Mouse (Mus musculus) spleen, postnatal 36 days (tissue): ENCODE data around the gene Gm28305.

Source experiments
- DNase-seq, 2 experiments: peaks; one replicate each; pipeline ENCODE4 v3.0.0; 2022; ENCODE audit warnings: low spot score in 2 of 2, mixed read lengths in 1 of 2

Gene Gm28305

DNA sequence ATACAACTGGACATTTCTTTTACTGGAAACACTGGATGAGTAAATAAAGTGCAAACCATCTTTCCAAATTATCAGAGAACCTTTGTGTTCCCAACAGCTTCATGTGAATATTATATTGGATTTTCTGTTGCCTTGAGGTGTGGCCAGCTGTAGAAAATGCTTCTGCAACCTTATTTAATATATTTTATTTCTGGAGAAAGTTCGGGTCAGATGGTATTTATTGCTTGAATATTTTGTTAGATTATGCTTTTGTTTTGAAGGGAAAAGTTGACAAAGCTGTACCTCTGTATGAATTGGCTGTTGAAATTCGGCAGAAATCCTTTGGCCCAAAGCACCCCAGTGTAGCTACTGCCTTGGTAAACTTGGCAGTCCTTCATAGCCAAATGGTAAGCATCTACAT, at the start of gene Gm28305:
Gene Gm28305 (plus strand): TSS at position 301 of the 400 bp plus-strand sequence.
- DNase-seq = no peak

DNA sequence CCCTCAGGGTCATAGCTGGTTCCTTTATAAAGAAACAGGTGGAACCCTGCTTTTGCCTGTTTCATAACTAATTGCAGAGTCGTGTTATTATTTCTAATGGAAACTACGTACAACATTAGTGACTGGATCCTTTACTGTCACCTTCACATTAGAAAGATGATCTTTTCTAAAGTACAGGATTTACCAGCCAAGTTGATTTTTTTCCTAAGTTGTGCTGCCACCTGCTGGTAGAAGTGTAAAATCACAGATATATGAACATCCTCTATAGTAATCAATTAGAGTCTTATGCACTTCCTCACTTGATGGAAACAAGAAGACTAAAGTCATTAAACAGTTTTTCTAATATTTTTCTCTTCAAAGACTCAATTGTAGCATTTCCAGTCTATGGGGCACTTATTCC, 44.0 kb upstream of the Gm28305 start:
- peak; percentile 23 to 61 for DNase-seq

DNA sequence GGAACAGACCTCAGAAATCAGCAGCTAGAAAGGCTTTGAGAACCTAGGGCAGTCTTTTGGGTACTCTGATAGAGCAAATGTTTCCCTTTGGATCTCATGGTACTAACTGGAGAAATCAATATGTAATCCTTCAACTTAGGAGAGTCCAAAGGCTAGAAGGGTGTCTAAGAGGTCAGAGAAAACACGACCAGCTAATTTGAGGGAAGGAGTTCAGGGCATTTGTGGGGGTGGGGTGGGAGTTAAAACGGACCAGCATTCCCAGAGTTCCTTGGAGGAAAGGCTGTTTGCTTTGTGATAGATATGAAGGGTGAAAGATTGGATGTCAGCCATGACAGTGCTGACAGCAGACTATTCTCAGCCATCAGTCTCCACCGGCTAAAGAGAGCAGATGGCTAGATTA, 39.9 kb upstream of the Gm28305 start:
- DNase-seq = no peak

GRCm38 (mm10) chr9:104001921-104002859, 38.3 kb upstream of the Gm28305 start, which contains the start of gene Nphp3:
TSS of gene Nphp3 (plus strand) at chr9:104002544.
- peak; percentile 99 to 100 for DNase-seq

GRCm38 (mm10) chr9:104002913-104003330, 37.5 kb upstream of the Gm28305 start:
- peak; percentile 58 to 67 for DNase-seq

- no peak for DNase-seq
These were observed 25.9 kb upstream of the Gm28305 start for GRCm38 (mm10) chr9:104014526-104014925.

DNA sequence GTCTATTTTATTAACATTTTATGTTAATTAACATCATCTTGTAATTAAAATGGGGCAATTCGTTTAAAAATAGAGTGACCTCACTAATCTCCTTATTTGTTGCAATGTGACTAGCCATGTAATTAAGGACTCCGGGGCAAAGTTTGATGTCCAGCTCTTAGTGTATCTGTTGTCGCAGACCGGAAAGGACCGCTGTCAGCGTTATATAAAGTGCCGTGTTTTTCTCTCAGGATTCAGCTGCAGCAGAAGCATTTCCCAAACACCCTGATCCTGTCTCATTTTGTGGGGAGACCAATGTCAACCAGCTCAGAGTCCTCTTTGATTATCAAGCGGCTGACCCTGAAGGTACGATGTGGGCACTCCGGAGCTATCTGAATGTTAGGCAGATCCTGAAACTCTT, 19.4 kb upstream of the Gm28305 start:
- no peak for DNase-seq

DNA sequence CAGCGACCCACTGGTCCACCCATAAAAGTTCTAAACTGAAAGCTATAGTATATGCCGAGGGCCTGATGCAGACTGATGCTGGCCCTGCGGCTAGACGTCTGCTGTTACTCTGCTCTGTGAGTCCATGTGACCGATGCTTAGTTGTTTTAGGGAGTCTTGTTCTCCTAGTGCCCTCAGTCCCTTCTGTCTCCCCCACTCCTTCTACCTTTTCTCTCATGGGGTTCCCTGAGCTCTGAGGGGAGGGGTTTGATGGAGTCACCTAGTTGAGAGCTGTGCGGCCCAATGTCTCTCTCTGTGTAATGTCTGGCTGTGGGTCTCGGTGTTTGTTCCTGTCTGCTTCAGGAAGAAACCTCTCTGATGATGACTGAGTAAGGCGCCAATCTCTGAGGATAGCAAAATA, 13.3 kb upstream of the Gm28305 start:
- no peak for DNase-seq

GRCm38 (mm10) chr9:104029861-104030260, 10.6 kb upstream of the Gm28305 start:
- no peak for DNase-seq

DNA sequence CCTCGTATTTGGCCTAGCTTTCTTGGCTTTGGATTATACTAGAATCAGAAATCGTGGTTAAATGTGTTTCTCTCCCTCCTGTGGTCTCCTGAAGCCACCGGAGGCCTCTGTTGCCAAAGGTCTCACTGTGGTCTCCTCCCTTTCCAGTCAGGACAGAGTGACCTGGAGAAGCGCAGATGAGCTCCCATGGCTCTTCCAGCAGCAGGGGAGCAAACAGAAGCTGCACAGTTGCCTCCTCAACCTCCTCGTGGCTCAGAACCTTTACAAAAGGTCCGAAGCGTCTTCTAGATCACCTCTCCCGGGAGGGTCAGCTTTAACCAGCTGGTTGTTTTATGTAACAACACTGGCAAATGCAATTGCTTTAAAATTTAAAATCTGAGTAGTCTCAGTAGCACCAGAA, 6.2 kb upstream of the Gm28305 start:
- no peak for DNase-seq

- no peak for DNase-seq
These were observed 5.7 kb upstream of the Gm28305 start for GRCm38 (mm10) chr9:104034718-104035117.

DNA sequence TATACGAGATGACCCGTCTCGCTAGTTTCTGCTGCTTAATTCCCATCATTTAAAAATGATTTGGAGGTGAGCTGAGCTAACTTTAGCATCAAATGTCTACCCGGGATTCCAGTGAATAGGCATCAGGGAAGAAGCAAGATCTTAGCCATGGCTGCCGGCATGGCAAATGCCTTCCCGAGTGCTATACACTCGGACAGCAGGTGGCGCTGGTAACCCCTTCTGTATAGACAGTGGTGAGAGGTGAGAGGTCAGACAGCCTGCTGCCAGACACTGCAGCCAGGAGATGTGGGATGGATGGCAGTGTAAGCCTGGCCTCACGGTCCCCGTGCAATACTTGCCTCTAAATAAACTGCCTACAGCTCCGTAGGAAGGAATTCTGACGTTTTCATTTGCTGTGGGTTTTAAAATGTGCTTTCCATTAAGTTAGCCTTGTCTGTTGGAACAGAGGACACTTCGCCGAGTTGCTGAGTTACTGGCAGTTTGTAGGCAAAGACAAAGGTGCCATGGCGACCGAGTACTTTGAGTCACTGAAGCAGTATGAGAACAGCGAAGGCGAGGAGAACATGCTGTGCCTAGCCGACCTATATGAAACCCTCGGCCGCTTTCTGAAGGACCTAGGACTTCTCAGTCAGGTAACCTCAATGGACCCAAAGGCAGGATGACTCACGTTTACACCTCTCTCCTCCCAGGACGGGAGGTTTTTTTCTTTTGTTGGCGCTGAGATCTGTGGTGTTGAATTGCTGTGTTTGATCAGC, 5.0 kb upstream of the Gm28305 start:
- peak; percentile 40 to 59 for DNase-seq

DNA sequence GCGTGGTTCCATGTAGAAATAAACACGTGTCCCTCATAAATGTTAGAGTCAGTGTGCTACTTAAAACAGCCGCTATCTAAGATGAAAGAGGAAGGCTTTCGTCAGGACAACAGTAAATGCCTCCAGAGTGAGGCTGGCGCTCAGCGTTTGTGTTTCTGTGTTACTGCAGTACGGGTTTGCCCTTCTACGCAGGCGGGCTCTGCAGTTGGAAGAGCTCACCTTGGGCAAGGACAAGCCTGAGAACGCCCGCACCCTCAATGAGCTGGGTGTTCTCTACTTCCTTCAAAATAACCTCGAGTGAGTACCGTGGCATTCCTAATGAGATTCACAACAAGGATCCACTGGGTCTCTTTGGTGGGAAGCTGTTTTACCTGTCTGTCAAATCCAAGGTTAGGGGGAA, 2.2 kb upstream of the Gm28305 start:
- no peak for DNase-seq

DNA sequence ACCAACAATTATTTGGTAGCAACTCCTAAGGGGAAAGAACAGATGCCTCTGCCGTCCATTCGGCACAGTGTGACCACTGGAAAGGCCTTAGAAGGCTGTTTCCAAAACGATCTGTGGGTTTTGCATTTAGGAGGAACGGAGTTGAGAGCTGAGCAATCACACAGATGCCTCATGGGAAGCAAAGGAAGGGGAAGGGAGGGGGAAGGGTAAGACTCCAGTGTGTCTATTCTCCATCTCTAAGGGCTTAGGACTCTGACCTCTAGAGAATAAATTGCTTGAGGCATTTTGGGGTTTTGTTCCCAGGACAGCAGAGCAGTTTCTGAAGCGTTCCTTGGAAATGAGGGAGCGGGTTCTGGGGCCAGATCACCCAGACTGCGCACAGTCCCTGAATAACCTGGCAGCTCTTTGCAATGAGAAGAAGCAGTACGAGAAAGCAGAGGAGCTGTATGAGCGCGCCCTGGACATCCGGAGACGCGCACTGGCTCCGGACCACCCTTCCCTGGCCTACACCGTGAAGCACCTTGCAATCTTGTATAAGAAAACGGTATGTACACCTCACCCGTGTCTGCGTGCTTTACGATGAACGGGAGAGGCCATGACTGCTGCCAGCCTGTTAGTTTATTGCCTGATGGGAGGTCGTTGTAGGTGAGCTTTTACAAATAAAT, 1.3 kb upstream of the Gm28305 start:
- no peak for DNase-seq

GRCm38 (mm10) chr9:104039742-104040141, 720 bp upstream of the Gm28305 start:
- DNase-seq = no peak

DNA sequence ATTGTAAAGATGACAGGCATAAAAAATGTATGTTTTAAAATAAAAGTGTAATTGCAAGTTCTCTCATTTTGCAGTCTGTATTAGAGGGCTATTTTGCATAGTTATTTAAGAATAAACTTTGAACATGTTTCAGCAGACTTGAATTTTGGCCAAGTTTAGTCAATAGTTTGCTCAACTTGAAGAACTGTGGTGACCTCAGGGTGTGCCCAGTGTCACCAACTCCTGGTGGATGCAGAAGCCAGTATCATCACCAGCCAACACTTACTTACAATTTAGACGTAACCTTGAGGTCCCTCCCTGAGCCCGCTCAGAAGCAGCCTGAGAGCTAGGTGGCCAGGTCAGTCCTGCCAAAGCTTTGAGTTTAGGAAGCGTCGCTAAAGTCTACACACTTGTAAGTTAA, 3.2 kb downstream of the Gm28305 start:
- DNase-seq = no peak

DNA sequence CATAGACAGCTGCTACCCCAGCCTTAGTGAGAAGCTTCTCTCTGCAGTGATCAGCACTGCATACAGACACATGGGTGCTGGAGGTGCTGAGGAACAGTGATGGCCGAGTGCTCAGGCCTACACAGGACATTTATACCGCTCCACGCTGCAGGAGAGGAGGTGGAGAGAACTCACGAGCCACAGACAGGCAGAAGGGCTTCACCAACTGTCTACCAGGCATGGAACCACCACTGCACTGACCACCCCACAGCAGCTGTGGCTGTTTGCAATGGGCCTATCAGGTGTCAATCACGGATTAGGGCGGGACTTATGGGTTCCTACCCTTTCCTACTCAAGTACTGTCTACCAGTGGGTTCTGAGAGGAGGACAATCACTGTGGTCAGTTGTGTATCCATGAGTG, 10.6 kb downstream of the Gm28305 start:
- no peak for DNase-seq

GRCm38 (mm10) chr9:104062430-104063243, 22.2 kb downstream of the Gm28305 start, which contains the start of gene Uba5:
TSS of gene Uba5 (minus strand) at chr9:104063134.
- peak; percentile 56 to 66 for DNase-seq

DNA sequence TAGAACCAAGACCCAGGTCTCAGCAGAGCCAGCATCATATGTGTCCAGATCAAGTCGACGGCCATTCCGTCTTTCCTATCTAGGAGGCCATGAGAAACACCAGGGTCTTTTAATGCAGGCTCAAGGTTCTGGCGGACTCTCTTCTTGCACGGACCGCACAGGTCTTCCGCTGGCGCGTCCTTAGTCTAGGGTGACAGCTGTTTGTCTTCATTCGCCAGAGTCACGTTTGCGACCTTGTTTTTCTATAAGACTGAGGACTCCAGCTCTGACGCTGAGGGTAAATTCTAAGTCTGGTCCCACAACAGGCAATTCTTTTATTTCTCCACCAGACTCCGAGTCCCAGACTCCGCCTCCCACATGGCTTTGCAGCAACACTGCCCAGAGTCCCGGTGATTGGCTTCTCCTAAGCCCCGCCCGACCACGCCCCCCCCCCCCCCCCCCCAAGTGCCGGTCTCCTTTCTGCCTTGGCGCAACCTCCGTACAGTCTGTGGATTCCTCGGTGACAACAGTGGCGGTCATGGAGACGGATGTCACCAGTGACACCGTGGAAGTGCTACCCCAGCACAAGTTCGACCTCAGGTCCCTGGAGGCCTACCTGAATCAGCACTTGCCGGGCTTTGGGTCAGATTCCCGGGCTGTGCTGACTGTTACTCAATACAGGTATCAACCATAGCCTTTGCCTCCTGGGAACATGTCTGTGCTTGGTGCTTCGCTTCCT, 22.9 kb downstream of the Gm28305 start, which contains the start of gene Acad11:
Gene Acad11 (plus strand): TSS at position 134 of the 718 bp plus-strand sequence.
- peak; percentile 76 to 78 for DNase-seq

DNA sequence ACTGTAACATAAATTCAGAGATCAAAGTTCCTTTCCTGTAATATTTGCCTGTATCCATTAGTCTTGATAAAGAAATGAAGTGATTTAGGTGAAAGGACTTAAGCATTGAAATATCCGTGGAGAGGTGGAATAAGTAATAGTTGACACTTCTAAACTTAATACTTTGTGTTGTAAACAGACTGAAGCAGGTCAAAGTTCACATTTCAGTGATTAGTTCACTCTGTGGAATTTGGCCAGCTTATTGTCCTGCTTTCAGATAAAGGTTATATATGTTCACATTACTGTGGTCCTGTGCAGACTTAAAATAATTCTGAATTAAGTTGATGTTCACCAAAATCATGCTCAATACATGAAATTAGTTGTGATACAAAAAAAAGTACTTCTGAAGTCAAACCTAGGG, 24.1 kb downstream of the Gm28305 start:
- no peak for DNase-seq
